Mouse (Mus musculus): Measurements from ENCODE around the gene Suclg2. TPM values are rescaled to one million over a fixed set of nuclear protein-coding genes. Genes with fewer than 3 reads are reported as not detected.
"Not testable (repeated sequence)": the region's sequence is repeated elsewhere in the genome, so short reads cannot be mapped to it uniquely, and the experiment has no call there.

The Suclg2 gene
- total RNA-seq, 1 experiment: 42.9 TPM

DNA sequence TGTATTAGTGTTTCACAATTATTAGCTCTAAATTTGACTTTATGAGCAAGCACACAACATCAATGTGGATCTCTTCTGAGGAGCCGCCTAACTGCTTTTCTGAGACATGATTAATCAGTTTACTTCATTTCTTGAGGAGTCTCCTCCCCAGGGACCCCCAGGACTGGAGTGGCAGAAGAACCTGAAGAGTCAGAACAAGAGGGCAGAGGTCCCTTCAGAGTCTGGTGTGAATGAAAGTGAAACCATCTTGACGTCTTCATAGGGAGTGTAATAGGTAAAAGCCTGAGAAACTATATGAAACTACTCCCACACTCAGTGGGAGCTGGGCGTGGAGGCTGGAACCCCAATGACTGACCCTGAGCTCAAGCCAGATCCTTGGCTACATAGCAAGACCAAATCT lies 105.4 kb downstream of the Suclg2 start:
- Histone ChIP-seq H3K4me1 (ENCODE audit: control insufficient read depth in 2 of 2, insufficient read depth in 2 of 2, low read length in 2 of 2, poor library complexity in 1 of 2) (0 out of 4 replicates have a peak, but pooled peaks cover 0 to 2% of the 10 kb centered on the region in 2 experiments), H3K9ac (ENCODE audit: insufficient read depth, low read depth, low read length, poor library complexity, severe bottlenecking) (no peak overlapping the region), H3K27ac (ENCODE audit: insufficient read depth, low read depth, low read length, poor library complexity, severe bottlenecking) (no peak overlapping the region), H3K9me3 (ENCODE audit: control insufficient read depth, insufficient read depth, low read depth, low read length) (no peaks in the 10 kb centered on the region), H3K4me3 (ENCODE audit: insufficient read depth in 1 of 2, low read depth in 1 of 2, low read length in 2 of 2, poor library complexity in 1 of 2, severe bottlenecking in 1 of 2) (no peak overlapping the region), H3K36me3 (ENCODE audit: control insufficient read depth, insufficient read depth, low read length, poor library complexity, severe bottlenecking) (peaks cover 2% of the 10 kb centered on the region; the same call in 1 of the 2 replicates)
- DNase-seq (ENCODE audit: low read depth, low spot score): no peak
- in situ Hi-C loops (cut with MboI; ENCODE audit: low sequenced_read_pairs in 2 of 2, unreplicated experiment in 2 of 2): no loop called here
- no peak for TF ChIP-seq ZNF384 (IDR thresholded peaks at IDR 0.05; ENCODE audit: low read depth, low read length)
- TF ChIP-seq MAFK (IDR thresholded peaks at IDR 0.05; ENCODE audit: insufficient read depth, low read depth, low read length): no peak
- no peak for TF ChIP-seq CHD2 (IDR thresholded peaks at IDR 0.05; ENCODE audit: low read depth, low read length)
- no peak for TF ChIP-seq ZC3H11A (IDR thresholded peaks at IDR 0.05; ENCODE audit: borderline replicate concordance, low read depth, low read length)
- no peak for TF ChIP-seq HCFC1 (IDR thresholded peaks at IDR 0.05; ENCODE audit: borderline replicate concordance, insufficient read depth, low read length)

DNA sequence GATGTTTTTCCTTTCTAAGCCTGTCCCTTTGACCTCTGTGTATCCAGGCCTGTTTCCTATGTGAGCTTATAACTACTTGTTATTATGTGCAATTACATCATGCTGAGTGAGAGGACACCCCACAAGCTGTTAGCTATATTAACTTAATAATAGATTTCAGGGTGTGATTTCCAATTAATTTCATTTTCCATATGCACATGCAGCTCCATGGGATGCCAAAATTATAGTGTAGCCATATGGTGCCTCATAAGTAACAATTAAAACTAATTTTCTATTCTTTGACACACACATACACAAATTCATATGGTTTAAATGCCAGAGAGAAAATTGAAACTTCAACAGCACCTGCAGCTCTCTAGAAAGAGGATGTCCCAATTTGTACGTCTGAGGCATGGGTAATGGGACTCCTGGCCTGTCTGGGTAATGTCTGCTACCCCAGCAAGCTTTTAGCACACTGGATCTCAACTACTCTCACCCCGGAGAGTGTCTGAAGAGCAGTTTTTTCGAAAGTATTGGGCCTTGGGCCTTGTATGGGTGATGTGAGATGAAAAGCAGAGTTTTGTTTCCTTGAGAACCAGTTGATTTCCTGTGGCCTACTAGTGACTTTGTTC lies 106.1 kb downstream of the Suclg2 start:
- no peak for DNase-seq (ENCODE audit: low read depth, low spot score)
- H3K4me1 ChIP-seq (ENCODE audit: control insufficient read depth in 2 of 2, insufficient read depth in 2 of 2, low read length in 2 of 2, poor library complexity in 1 of 2): 0 out of 4 replicates have a peak, but pooled peaks cover 0 to 2% of the 10 kb centered on the region in 2 experiments
- no peak overlapping the region for H3K9ac ChIP-seq (ENCODE audit: insufficient read depth, low read depth, low read length, poor library complexity, severe bottlenecking)
- in situ Hi-C loops (cut with MboI; ENCODE audit: low sequenced_read_pairs in 2 of 2, unreplicated experiment in 2 of 2): no loop called here
- no peak overlapping the region for H3K27ac ChIP-seq (ENCODE audit: insufficient read depth, low read depth, low read length, poor library complexity, severe bottlenecking)
- H3K4me3 ChIP-seq (ENCODE audit: insufficient read depth in 1 of 2, low read depth in 1 of 2, low read length in 2 of 2, poor library complexity in 1 of 2, severe bottlenecking in 1 of 2): no peak overlapping the region
- no peaks in the 10 kb centered on the region for H3K9me3 ChIP-seq (ENCODE audit: control insufficient read depth, insufficient read depth, low read depth, low read length)
- peaks cover 2% of the 10 kb centered on the region; the same call in 1 of the 2 replicates for H3K36me3 ChIP-seq (ENCODE audit: control insufficient read depth, insufficient read depth, low read length, poor library complexity, severe bottlenecking)
- TF ChIP-seq MAFK (IDR thresholded peaks at IDR 0.05; ENCODE audit: insufficient read depth, low read depth, low read length) (no peak), CHD2 (IDR thresholded peaks at IDR 0.05; ENCODE audit: low read depth, low read length) (no peak), HCFC1 (IDR thresholded peaks at IDR 0.05; ENCODE audit: borderline replicate concordance, insufficient read depth, low read length) (no peak), ZC3H11A (IDR thresholded peaks at IDR 0.05; ENCODE audit: borderline replicate concordance, low read depth, low read length) (no peak), ZNF384 (IDR thresholded peaks at IDR 0.05; ENCODE audit: low read depth, low read length) (no peak)

DNA sequence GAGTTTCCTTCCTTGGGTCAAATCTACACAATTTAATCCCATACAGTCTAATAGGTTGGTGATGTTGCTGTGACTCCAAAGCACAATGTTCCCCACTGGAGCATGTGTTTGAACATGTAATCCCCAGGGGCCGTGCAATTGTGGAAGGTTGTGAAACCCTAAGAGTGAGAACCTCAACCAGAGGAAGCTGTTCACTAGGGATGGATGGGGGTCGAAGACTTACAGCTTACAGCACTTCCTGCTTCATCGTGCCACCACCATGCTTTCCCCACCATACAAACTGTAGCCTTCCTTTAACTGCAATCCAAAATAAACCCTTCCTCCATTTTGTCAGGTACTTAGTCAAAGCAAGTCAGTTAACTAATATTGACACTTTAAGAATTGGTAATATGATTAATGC lies 107.5 kb downstream of the Suclg2 start:
- in situ Hi-C loops (cut with MboI; ENCODE audit: low sequenced_read_pairs in 2 of 2, unreplicated experiment in 2 of 2): no loop called here
- no peak overlapping the region for H3K27ac ChIP-seq (ENCODE audit: insufficient read depth, low read depth, low read length, poor library complexity, severe bottlenecking)
- TF ChIP-seq CHD2 (IDR thresholded peaks at IDR 0.05; ENCODE audit: low read depth, low read length) (no peak), ZC3H11A (IDR thresholded peaks at IDR 0.05; ENCODE audit: borderline replicate concordance, low read depth, low read length) (no peak), ZNF384 (IDR thresholded peaks at IDR 0.05; ENCODE audit: low read depth, low read length) (no peak), MAFK (IDR thresholded peaks at IDR 0.05; ENCODE audit: insufficient read depth, low read depth, low read length) (no peak), HCFC1 (IDR thresholded peaks at IDR 0.05; ENCODE audit: borderline replicate concordance, insufficient read depth, low read length) (no peak)
- H3K9ac ChIP-seq (ENCODE audit: insufficient read depth, low read depth, low read length, poor library complexity, severe bottlenecking): no peak overlapping the region
- H3K36me3 ChIP-seq (ENCODE audit: control insufficient read depth, insufficient read depth, low read length, poor library complexity, severe bottlenecking): peaks cover 2% of the 10 kb centered on the region; the same call in 1 of the 2 replicates
- 0 out of 4 replicates have a peak, but pooled peaks cover 0 to 2% of the 10 kb centered on the region in 2 experiments for H3K4me1 ChIP-seq (ENCODE audit: control insufficient read depth in 2 of 2, insufficient read depth in 2 of 2, low read length in 2 of 2, poor library complexity in 1 of 2)
- H3K9me3 ChIP-seq (ENCODE audit: control insufficient read depth, insufficient read depth, low read depth, low read length): no peaks in the 10 kb centered on the region
- DNase-seq (ENCODE audit: low read depth, low spot score): no peak
- H3K4me3 ChIP-seq (ENCODE audit: insufficient read depth in 1 of 2, low read depth in 1 of 2, low read length in 2 of 2, poor library complexity in 1 of 2, severe bottlenecking in 1 of 2): no peak overlapping the region

DNA sequence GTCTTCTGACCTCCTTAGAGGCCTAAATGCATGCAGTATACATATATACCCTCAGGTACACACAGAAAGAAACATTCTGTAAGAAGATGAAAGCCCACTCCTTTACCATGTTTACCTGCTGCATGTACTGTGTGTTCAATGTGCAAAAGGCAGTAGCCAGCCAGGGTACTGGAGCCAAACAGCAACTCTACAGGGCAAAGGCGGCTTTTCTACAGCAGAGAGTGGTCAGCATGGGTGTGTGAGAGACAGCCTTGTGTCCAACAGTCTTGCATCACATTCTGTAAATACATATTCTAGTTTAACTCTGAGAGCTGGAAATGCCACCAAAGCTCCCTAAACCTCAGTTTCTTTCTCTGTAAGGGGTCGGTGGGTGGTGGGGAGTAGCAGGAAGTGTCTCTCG lies 110.5 kb downstream of the Suclg2 start:
- H3K4me3 ChIP-seq (ENCODE audit: insufficient read depth in 1 of 2, low read depth in 1 of 2, low read length in 2 of 2, poor library complexity in 1 of 2, severe bottlenecking in 1 of 2): no peak overlapping the region
- DNase-seq (ENCODE audit: low read depth, low spot score): no peak
- H3K27ac ChIP-seq (ENCODE audit: insufficient read depth, low read depth, low read length, poor library complexity, severe bottlenecking): no peak overlapping the region
- no peaks in the 10 kb centered on the region for H3K36me3 ChIP-seq (ENCODE audit: control insufficient read depth, insufficient read depth, low read length, poor library complexity, severe bottlenecking)
- no peaks in the 10 kb centered on the region for H3K9me3 ChIP-seq (ENCODE audit: control insufficient read depth, insufficient read depth, low read depth, low read length)
- no peak overlapping the region for H3K9ac ChIP-seq (ENCODE audit: insufficient read depth, low read depth, low read length, poor library complexity, severe bottlenecking)
- in situ Hi-C loops (cut with MboI; ENCODE audit: low sequenced_read_pairs in 2 of 2, unreplicated experiment in 2 of 2): no loop called here
- no peak for TF ChIP-seq MAFK (IDR thresholded peaks at IDR 0.05; ENCODE audit: insufficient read depth, low read depth, low read length)
- TF ChIP-seq HCFC1 (IDR thresholded peaks at IDR 0.05; ENCODE audit: borderline replicate concordance, insufficient read depth, low read length): no peak
- no peaks in the 10 kb centered on the region for H3K4me1 ChIP-seq (ENCODE audit: control insufficient read depth in 2 of 2, insufficient read depth in 2 of 2, low read length in 2 of 2, poor library complexity in 1 of 2)

DNA sequence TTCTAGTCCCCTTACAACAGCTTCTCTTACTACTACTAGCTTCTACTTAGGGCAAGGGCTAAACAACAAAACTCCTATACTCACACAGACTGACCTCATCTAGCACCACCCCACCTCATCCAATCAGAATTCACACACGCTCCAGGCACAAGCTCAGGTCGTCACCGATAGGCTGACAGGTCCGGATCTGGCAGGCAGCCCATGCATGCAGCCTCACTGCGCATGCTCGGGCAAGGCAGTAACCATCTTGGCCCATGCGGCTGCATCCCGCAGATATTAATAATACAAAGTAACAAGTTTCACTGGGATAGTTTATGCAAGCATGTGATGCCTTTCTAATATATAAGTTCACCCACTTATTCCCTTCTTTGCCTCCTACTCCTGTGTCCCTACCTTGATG lies 117.9 kb downstream of the Suclg2 start:
- H3K4me3 ChIP-seq (ENCODE audit: insufficient read depth in 1 of 2, low read depth in 1 of 2, low read length in 2 of 2, poor library complexity in 1 of 2, severe bottlenecking in 1 of 2); DNase-seq (ENCODE audit: low read depth, low spot score); H3K4me1 ChIP-seq (ENCODE audit: control insufficient read depth in 2 of 2, insufficient read depth in 2 of 2, low read length in 2 of 2, poor library complexity in 1 of 2); H3K9ac ChIP-seq (ENCODE audit: insufficient read depth, low read depth, low read length, poor library complexity, severe bottlenecking); H3K27ac ChIP-seq (ENCODE audit: insufficient read depth, low read depth, low read length, poor library complexity, severe bottlenecking); in situ Hi-C loops (cut with MboI; ENCODE audit: low sequenced_read_pairs in 2 of 2, unreplicated experiment in 2 of 2); H3K36me3 ChIP-seq (ENCODE audit: control insufficient read depth, insufficient read depth, low read length, poor library complexity, severe bottlenecking); H3K9me3 ChIP-seq (ENCODE audit: control insufficient read depth, insufficient read depth, low read depth, low read length): not testable (repeated sequence)

All from ES-E14 (cell line).